Mouse (Mus musculus) embryo, embryonic 10.5 days (tissue): Measurements from ENCODE around the gene Inpp5a.
A peak's percentile ranks its signal among the peaks of the same experiment; 100 is the strongest.

Source experiments
- DNase-seq: peaks from one replicate; pipeline ENCODE4 v3.0.0-alpha.2; 2015; ENCODE audit warnings: low spot score

Gene Inpp5a

DNA sequence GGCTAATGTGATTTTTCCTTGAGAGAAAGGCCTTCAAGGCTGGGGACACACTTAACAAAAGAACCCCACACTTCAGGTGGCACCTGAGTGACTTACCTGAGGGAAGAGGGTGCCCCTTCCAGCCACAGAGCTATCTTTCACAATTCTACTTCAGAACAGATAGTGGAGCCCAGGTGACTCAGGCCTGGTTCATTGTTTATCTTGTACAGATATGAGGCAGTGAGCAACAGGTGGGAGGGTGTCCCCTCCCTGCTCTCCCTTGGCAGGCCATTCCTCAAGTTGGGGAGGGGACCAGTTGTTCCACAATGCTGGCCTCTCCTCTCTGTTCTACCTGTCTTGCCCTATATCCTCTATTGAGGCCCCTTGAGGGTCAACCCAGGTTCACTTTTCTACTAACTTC, 17.5 kb upstream of the Inpp5a start:
- no peak for DNase-seq

DNA sequence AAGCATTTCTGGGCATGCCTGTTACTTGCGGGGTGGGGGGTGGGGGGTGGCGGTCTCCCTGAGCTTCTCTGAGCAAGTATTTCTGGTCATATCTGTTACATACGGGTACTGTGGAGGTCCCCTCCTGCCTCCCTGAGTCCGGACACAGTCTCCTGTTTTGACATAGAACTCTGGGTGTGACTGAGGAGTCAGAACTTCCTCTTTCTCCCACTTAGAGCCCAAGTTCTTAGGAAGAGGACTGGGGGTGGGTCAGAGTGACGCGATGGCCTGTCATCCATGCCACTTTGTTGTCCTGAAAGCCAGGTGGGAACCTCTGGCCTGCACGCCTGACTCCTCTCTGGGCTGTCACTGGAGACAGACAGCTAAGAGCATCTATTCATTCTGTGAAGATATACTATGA, 11.5 kb upstream of the Inpp5a start:
- no peak for DNase-seq

DNA sequence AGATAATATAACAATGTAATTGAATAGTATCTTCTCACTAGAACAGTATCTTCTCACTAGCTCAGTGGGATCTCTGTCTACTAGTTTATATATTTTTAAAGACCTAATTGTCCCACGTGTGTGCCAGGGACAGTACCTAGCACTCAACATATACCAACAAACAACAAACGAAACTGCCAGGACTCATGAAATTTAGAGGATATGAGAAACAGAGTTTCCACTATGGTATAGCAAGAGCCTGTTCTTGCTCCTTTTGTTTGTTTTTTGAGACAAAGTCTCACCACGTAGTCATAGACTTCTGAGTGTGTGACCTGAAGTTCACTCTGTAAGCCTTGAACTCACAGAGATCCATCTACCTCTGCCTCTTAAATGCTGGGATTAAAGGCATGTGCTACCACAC, 10.6 kb upstream of the Inpp5a start:
- no peak for DNase-seq

DNA sequence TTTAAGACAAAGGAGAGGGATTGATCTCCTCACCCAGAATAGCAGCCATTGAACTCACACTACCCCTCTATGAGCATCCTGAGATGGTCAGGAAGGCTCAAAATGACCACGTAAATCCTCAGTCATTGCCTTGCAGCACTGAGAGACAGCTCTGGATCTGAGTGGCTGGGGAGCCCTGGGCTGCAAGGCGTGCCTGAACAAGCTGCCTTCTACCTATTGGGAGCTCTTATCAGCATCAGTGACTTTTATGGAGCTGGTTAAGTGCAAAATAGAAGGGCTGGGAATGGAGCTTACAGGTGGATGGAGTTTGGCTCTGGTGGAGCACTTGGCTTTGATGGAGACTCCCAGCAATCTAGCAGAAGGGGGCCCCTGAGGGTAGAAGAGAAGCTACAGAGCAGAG, 9.2 kb upstream of the Inpp5a start:
- DNase-seq, result no peak

DNA sequence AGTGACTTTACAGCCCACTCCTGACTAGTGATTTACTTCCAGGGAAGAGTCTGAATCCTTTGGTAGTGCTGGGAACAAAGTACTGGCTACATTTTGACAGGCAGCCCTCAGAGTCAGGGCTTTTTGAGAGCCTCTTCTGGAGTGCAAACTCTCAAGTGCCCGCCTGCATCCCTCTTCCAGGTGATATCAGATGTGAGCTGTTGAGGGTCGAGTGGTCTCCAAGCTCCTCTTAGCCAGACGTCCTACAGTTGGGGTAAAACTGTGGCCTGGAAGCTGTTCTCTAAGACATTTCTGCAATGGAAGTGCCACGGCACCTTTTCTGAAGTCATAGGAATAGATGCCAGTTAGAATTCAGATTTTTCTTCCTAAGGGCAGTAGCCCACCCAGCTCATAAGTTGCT, 8.7 kb upstream of the Inpp5a start:
- DNase-seq, result no peak

DNA sequence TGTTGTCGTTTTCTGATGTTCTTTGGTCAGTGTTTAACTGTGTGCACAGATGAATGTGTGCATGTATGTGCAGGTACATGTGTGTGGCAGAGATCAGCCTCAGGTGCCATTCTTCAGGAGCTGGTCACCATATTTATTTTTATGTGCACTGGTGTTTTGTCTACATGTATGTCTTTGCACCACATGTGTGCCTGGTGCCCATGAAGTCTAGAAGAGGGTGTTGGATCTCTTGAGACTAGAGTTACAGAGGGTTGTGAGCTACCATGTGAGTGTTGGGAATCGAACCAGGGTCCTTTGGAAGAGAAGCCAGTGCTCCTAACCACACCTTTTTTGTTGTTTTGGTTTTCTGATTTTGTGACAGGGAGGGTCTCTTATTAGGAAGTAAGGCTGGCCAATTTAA, 7.0 kb upstream of the Inpp5a start:
- DNase-seq, result no peak

DNA sequence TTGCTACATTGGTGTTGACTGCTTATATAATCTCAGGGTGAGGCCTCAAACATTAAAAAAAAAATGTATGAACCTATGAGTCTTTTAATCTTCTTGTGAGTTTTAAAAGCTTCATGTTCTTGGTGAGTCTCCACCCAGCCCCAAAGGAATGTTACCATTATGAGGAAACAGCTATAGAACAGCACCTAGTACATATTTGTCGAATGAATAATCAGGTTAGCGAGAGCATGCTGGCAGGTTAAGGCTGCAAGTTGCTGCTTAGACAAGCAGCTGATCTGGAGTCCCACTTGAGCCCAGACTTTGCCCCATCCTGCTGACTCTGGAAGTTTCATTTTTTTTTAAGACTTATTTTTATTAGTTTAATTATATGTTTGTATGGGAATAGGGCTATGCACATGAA, 6.1 kb upstream of the Inpp5a start:
- no peak for DNase-seq

DNA sequence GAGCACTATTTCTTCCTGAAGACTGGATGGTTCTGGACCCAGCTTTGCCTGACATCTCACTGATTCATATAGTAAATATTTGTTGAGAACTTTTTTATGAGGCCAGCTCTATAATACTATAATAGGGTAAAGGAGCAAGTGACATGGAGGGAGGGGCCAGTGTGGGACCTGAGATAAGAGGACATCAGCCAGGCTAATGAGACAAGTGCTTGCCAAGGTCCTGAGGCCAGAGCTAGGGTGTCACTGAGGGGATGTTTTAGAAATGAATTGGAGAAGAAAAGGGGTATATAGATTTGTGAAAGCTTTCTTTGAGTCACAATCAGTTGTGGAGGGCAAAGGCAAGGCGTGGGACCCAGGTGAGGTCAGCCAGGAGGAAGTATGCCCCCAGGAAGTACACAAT, 4.4 kb upstream of the Inpp5a start:
- no peak for DNase-seq

DNA sequence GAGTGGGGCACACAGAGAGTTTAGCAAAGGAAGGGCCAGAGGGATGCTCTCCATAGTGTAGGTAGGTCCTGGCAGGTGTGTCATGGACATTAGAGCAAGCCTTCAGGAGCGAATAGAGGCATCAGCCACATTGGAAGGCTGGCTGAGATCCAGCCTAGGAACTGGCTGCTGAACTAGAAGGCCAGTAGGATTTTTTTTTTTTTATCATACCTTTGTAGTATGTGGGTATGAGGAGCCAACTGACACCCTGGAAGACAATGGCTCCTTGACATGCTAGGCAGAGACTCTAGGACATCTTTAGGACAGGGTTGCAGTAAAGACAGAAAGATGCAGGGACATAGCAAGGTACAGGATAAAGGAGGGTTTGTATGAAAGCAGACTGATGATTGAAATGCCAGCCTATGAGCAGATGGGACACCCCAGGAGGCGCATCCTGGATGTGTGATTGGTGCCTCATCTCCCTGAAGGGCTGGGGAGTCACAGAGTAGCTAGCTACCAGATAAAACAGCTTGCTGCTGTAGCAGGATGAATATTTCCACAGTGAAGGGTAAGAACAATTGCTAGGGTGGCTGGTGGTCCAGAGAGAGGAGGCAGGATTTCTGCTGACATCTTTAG, 3.9 kb upstream of the Inpp5a start:
- DNase-seq, result no peak

DNA sequence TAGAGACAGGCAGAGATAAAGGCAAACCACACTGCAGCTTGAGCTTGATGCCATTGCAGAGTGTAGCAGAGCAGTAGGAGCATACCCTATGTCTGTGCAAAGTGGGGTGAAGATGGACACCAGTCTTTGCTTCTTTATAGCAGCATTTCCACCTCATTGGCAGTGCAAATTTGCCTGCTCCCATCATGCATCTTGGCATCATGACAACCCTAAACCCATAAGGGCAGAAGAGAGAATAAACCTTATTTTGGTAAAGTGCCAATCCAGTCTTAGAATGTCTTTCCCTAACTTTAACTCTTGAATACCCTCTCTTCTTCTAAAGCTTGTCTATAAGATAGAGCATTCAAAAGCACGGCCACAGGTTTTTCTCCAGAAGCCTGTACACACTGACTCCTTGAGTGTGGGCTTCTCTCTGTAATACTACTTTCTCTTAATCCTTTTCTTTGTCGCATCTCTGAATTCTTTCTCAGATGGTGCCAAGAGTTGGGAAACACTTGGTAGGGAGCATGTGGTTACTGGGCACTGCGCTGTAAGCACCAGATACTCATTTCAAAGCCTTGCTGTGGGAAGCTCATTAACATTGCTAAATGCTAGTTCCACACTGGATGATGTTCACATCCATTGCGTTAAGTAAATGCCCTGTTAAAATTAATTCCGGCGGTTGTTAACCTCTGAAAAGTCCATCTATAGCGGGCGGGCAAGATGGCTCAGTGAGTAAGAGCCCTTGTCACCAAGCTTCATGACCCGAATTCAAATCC, 1.8 kb upstream of the Inpp5a start:
- DNase-seq, result no peak

DNA sequence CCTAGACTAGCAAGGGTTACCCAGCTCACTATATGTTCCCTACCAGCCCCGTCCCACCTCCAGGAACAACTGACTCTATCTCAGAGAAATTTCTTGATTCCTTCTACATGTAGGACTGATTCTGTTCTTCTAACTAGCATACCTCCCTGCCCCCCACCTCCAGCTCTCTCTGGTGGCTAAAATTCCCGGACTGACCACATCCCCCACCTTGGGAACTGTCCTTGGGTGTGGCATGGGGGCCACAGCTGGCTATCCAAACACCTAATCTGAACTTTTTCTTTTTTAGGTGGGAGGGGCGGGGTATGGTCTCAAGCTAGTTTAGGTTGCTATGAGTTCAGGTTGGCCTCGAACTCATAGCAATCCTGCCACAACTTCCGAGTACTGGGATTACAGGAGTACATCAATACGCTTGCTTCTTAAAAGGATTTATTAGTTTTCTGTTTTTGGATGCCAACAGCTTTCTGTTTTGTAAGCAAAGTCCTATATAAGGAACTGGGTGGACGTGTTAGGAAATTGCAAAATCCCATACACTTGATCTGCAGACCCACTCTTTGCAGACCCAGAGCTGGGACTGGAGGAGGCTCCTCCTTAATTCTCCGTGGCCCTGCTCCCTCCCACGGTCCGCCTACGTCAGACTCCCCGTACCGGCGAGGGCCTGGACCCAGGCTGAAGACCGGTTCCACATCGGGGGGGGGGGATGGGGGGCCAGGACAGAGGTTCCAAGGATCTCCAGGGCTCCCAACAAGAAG, 814 bp upstream of the Inpp5a start:
- DNase-seq, result peak; percentile 5

DNA sequence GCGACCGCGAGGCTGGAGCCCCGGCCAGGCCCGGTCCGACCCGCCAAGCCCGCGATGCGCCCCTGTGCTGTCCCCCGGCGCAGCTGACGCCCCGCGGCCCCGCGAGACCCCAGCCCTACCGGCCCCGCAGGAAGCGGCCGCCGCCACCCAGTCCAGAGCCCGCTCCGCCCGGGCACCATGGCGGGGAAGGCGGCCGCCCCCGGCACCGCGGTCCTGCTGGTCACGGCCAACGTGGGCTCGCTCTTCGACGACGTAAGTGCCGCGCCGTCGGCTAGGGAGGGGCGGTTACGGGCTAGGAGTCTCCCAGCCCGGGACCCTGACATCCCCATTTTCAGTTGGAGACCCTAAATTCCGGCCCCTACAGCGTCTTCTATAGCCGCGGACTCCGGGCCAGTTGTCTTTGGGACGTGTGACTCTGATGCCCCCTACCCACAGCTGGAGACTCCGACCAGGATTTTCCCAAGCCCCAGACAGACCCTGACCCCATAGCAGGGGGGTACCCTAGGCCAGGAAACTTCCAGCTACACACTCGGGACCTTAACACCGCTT, 378 bp downstream of the Inpp5a start:
- DNase-seq, result peak; percentile 67

DNA sequence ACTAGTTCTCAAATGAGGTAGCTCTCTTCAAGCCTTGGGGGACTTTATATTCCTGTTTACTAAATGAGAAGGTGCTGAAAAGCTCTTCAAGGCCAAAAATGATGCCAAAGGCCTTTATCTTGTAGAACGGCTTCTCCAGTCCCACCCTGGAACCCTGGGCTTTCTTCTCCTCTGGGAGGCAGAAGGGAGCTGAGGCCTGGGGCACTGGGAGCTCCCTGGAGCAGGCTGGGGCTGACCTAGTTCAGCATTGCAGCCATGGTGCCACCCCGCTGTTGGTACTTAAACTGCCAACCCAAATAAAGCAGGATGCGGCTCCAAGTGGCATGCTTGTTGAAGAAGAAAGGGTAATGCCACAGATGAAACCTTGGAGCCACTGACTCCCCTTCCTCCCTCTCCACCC, 1.5 kb downstream of the Inpp5a start:
- no peak for DNase-seq

DNA sequence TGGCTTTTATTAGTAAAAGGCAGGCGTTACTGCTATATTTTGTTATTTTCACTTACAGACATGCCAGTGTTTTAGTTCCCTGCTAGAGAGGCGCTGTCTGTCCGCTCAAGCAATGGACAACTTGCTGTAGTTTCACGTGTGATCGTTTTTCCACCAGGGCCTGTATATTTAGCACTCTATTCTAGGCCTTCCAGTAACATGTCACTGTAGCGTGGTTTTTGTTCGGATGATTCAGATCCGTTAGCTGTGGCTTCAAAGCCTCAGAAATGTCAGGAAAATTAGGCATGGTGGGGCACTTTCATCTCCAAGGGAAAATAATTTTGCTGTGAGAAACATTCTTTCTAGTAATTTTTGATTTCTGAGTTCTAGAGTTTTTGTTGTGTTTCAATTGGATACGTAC, 2.0 kb downstream of the Inpp5a start:
- no peak for DNase-seq

DNA sequence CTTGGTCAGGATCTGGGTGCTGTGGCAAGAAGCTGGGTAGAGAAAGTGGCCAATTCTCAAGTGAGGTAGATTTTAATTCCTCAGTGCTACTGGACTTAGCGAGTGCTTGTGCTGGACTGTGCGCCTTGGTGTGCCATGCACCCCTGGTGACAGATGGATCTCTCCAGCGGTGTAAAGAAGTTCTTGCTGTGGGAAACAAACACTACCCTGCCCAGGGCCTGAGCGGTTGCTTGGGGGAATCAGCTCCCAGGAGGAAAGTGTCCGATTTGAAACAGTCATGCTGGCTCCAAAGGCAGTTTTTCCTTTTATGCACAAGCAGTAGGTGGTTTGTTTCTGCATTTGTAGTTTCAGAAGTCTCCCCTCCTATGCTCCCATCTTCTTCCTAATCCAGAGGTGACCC, 2.8 kb downstream of the Inpp5a start:
- DNase-seq, result no peak

DNA sequence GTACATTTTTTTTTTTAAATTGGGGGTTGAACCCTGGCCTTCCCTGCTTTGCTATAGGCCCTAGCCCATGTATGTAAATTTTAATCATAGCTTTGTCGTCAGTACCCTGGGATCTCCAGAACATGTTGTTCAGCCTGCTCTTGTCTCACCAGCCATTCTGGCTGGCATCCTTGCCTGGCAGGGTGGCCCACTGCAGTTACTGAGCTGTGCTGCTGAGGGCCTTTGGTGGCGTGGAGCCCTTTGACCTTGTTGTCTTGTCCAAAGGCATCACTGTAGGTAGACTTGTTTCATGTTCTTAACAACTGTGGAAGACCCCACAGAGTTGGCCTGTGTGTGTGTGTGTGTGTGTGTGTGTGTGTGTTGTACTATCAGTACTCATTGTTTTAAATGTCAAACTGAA, 3.2 kb downstream of the Inpp5a start:
- DNase-seq, result no peak

DNA sequence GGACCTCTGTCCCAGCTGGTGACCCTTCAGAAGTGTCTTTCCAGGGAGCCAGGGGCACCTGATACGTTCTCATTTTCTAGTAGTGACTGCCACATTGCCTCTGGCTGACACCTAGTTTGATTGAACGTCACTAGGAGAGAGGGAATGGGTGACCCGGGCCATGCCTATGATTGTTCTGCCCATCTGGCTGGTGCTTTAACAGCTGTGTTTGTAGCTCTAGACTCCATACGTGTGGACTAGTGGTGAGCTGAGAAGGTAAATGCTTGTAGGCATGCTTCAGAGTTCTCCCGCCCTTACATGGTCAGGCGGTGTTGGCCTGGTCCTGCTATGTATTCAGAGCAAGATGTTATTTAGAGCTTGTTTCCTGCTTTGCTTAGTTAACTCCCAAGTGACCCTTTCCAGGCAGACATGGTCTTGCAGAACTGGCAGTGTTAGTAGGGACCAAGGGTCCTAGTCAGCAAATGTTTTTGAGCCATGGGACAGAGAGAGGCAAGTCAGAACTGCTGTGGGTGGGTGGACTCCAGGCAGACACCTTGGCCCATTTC, 3.9 kb downstream of the Inpp5a start:
- no peak for DNase-seq

DNA sequence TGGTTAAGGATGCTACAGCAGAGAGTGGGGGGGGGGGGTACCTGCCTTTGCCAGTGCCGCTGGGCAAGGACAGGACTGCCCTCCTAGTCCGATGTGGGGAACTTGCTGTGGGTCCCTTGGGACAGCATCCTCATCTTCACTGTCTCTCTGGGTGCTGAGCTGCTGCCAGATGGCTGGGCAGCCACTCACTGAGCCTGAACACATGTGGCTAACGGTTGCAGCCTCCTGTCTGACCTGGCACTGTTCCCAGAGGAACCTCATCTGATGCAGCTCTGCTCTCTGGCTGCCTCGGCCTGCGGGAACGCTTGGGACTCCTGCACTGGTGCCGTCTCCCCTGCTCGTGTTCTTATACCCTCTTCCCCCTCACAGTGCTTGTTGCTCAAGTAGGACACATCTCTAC, 8.6 kb downstream of the Inpp5a start:
- DNase-seq, result no peak

DNA sequence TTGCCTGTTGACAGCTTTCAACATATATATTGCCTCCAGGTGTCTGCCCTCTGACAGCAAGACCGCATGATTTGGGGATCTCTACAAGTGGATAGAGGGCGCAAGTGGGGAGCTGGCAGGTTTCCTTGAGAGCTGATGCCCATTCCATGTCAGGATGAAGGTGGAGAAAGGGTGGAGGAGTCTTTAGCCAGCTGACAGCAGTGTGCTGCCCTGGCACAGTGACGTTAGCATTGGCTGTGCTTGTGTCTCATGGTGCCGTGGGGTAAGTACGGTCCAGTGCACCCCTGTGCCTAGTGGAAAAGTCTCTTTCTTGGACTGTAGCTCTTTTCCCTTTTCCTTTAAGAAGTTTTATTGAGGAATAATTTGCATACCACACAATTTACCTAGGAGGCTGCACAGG, 9.2 kb downstream of the Inpp5a start:
- DNase-seq, result no peak

DNA sequence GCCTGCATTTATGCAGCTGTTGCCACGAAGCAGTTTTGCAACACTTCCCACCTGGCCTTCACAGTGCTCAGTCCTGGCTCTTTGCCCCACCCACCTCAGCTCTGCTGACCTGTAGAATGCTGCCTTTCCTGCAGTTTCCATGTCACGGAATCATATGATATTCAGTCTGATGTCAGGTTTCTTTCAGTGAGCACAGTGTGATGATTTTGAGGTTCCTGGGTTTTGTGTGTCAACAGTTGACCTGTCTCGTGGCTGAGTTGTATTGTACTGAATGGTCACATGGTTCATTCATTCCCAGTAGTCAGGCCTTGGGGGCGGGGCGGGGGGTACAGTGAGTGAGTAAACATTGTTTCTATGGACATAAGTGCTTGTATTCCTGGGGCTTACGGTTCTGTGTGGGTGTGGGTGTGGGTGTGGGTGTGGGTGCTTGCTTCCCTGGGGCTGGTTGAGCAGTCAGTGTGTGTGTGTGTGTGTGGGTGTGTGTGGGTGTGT, 9.7 kb downstream of the Inpp5a start:
- DNase-seq, result no peak

DNA sequence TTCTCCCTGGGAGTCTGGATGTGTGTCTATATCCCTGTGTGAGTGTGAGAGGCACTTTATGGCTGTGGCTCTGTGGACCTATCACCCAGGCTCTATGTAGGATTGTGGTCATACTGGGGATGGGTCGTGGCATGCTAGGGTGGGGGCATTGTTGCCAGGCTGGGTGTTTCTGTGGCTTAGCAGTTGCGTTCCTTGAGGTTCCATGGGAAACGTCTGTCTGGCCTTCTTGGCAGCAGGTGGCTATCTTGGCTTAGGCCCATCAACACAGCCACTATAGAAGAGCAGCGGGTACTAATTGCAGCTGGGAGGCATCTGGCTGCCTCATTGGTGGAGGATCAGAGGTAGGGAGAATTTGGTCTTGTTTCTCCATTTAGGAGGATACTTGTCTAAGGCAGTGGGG, 10.7 kb downstream of the Inpp5a start:
- DNase-seq, result no peak

DNA sequence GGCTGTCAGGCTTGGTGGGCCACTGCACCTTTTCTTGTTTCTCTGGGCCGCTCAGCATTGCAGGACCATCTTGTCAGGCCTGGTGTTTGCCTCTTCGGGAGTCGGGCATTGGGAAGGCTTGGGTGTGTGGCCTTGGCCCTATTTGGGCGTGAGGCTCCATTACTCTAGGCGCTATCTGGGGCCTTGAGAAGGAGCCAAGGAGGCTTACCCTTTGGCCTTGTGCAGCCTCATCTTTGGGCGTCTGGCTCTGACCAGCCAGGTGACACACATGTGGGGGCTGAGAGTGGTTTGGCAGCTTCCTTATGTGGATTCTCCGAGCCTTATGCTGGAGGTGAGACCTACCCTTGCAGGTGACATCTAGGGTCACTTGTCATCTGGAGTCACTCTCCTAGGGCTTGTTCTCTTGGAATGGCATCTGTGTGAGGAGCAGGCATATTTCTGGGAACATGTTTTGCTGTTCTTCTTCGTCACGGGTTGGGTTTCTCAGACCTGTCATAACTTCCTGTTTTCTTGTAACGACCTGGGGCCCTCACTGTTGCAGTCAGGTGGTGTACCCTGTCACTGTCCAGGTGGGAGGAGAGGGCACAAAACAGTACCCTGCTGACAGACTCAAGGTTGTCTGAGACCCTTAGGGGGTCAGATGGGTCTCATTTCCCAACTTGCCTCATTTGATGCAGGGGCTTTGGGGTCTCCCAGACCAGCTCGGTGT, 11.2 kb downstream of the Inpp5a start:
- no peak for DNase-seq
